Mouse (Mus musculus) ES-Bruce4 (cell line): Measurements from ENCODE around the gene Bcl2l15. TPM values are rescaled to one million over a fixed set of nuclear protein-coding genes. Genes with fewer than 3 reads are reported as not detected.
A peak's percentile ranks its signal among the peaks of the same experiment; 100 is the strongest.
"Not testable (repeated sequence)": the region's sequence is repeated elsewhere in the genome, so short reads cannot be mapped to it uniquely, and the experiment has no call there.

Experiments used
- H3K27ac ChIP-seq: 2 replicates; pipeline ENCODE4 v1.5.1; 2012; ENCODE audit warnings: low read length, inconsistent platforms; ENCODE audit not compliant: insufficient read depth
- H3K27me3 ChIP-seq: 2 replicates; pipeline ENCODE4 v1.6.1; 2012; ENCODE audit warnings: mild to moderate bottlenecking, low read length, inconsistent platforms; ENCODE audit not compliant: control insufficient read depth, poor library complexity, insufficient read depth, severe bottlenecking
- H3K36me3 ChIP-seq: 2 replicates; pipeline ENCODE4 v1.6.1; 2012; ENCODE audit warnings: inconsistent platforms, mild to moderate bottlenecking, low read length, moderate library complexity; ENCODE audit not compliant: control insufficient read depth, poor library complexity, insufficient read depth, severe bottlenecking
- H3K4me1 ChIP-seq: one replicate; pipeline ENCODE4 v1.8.1; 2011; ENCODE audit warnings: low read length; ENCODE audit not compliant: control insufficient read depth, insufficient read depth
- H3K4me3 ChIP-seq: 2 replicates; pipeline ENCODE4 v1.5.1; 2011; ENCODE audit warnings: low read depth, mild to moderate bottlenecking, low read length
- H3K9ac ChIP-seq: 2 replicates; pipeline ENCODE4 v1.6.1; 2012; ENCODE audit warnings: low read depth, mild to moderate bottlenecking, inconsistent platforms; ENCODE audit not compliant: poor library complexity, severe bottlenecking
- H3K9me3 ChIP-seq: replicated peaks from 2 replicates; pipeline ENCODE4 v1.6.1; 2012; ENCODE audit warnings: mild to moderate bottlenecking, low read length, inconsistent platforms; ENCODE audit not compliant: control insufficient read depth, poor library complexity, insufficient read depth, severe bottlenecking
- CTCF ChIP-seq: IDR thresholded peaks from one replicate; pipeline ENCODE4 v1.8.1; 2011; ENCODE audit warnings: low read depth, low read length
- EP300 ChIP-seq: IDR thresholded peaks from 2 replicates; pipeline ENCODE4 v1.6.1; 2011; ENCODE audit warnings: low read depth, low read length; ENCODE audit not compliant: insufficient read depth
- POLR2A ChIP-seq: IDR thresholded peaks from one replicate; pipeline ENCODE4 v1.8.1; 2011; ENCODE audit warnings: low read length; ENCODE audit not compliant: insufficient read depth
- polyA plus RNA-seq: library from polyadenylated mRNA; stranded (reverse); fragments of >200 nt; gene quantifications from 2 replicates; pipeline ENCODE4 v1.2.4, GENCODE M21; 2011; ENCODE audit warnings: low read depth; ENCODE audit not compliant: missing spikeins, insufficient read depth, insufficient read length

Gene Bcl2l15
- polyA plus RNA-seq, 1 experiment: not detected

DNA sequence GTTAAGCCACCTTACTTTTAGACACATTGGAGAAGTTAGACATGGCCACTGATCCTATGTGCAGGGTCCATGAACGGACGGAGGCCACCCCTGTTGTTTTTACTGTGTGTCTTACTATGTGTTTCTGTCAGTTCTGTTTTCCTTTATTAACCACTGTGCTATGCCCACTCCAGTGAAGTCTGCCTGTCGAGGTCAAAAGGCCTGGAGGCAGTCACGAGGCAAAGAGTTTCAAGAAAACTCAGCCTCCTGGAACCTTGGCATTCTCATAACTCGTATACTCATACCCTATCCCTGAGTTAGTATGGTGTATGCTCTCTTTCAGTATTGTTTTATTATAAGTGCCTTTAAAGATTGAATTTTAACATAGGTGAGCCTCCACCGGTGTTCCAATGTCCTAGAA lies 7.3 kb downstream of the Bcl2l15 start:
- H3K27ac ChIP-seq: peak overlapping the region; percentile 93
- no peaks in the 10 kb centered on the region; the same call in 1 of the 2 replicates for H3K36me3 ChIP-seq
- no peaks in the 10 kb centered on the region for H3K4me1 ChIP-seq
- TF ChIP-seq CTCF (no peak), EP300 (no peak), POLR2A (no peak)
- H3K9ac ChIP-seq: no peak overlapping the region
- H3K9me3 ChIP-seq: peaks cover 27% of the 10 kb centered on the region
- H3K27me3 ChIP-seq: no peaks in the 10 kb centered on the region
- H3K4me3 ChIP-seq: no peak overlapping the region

DNA sequence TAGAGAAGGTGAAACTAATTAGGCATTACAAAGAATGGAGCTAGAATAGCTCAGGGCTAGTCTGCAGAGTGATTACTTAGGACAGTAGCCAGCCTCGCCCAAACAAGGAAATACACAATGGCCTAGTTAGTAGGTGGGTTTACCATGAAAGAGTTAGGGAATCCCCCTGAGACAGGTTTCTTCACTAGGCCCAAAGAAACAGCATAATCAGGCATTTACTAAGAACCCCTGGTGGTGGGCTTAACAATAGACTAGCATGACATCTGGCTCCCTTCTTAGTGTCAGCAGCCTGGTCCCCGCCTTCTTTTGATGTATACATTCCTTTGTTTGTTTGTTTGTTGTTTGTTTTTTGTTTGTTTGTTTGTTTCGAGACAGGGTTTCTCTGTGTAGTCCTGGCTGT lies 7.8 kb downstream of the Bcl2l15 start:
- H3K4me3 ChIP-seq, H3K36me3 ChIP-seq, H3K9ac ChIP-seq, H3K27me3 ChIP-seq, H3K4me1 ChIP-seq: not testable (repeated sequence)
- Histone ChIP-seq H3K27ac (peak overlapping the region; percentile 96), H3K9me3 (peaks cover 27% of the 10 kb centered on the region)

DNA sequence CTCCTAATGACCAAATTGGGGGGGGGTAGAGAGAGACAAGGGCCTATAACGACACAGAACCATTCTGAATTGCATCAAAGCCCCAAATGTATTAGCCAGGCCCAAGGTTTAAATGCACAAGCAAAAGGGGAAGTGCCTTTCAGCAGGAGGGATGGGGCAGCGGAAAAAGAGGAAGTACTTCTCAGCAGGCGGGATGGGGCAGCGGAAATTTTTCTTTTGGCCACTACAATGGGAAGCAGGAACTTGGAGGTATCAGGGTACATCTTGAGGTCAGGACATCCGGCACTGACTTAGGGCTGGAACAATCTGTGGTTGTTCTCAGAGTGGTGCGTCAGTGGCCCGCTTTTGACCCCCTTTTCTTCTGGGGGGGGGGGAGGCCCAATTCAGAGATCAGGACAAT lies 8.5 kb downstream of the Bcl2l15 start:
- H3K4me1 ChIP-seq, H3K9ac ChIP-seq, H3K27me3 ChIP-seq, H3K36me3 ChIP-seq, H3K4me3 ChIP-seq: not testable (repeated sequence)
- Histone ChIP-seq H3K27ac (peak overlapping the region; percentile 96), H3K9me3 (peaks cover 27% of the 10 kb centered on the region)

DNA sequence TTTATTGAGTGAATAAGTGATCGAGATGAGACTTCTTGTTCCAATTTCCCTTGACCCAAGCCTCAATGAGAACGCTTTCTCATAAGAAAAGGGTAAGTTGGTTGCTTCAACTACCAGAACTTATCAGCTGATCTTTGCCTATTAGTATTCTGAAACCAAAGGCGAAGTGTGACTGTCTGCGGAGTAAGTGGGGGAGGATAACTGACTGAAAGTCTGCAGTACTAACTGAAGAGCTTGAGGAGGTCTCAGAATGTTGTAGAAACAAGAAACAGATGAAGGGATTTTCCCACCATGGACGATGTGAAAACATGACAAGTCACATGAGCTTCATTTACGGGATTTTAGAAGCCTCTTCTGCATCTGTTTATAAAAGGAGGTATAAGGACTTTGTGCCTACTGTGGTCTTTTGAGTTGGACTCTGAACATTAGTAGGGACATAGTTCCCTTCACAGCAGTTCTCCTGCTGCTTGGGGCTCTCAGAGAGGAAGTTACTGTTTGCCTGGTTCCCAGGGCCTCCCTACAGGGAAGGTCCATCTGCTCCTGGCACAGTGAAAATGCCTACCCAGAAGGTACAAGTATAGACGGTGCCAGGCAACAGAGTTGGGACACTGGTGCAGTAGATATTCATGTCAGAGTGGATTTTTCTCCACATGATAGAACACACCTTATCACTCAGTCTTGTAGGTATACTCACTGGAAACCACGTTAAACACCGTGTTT lies 18.4 kb downstream of the Bcl2l15 start:
- Histone ChIP-seq H3K36me3 (no peaks in the 10 kb centered on the region), H3K9ac (no peak overlapping the region), H3K27ac (no peak overlapping the region), H3K4me3 (no peak overlapping the region), H3K4me1 (no peaks in the 10 kb centered on the region), H3K9me3 (no peaks in the 10 kb centered on the region), H3K27me3 (peaks cover 1% of the 10 kb centered on the region; the same call in 1 of the 2 replicates)
- no peak for TF ChIP-seq POLR2A
- TF ChIP-seq CTCF: no peak
- no peak for TF ChIP-seq EP300

DNA sequence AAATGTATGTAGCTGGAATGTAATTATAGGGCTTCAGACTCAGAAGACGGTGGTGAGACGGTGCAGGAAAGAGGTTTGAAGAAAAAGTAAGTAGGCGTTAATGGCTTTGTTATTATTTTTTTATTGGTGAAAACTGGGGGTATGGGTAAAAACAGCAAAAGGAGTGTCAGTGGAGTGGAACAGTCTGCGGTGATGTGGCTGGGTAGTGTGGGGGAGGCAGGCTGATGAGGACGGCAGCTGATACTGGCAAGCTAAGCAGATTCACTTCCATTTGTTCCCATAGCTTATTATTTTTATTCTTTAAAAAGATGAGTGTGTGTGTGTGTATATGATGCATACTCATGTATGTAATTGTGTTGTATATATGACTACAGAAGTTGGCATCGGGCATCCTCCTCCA lies 19.1 kb downstream of the Bcl2l15 start:
- Histone ChIP-seq H3K9ac (no peak overlapping the region), H3K9me3 (no peaks in the 10 kb centered on the region), H3K36me3 (no peaks in the 10 kb centered on the region), H3K4me1 (no peaks in the 10 kb centered on the region), H3K27ac (no peak overlapping the region), H3K4me3 (no peak overlapping the region), H3K27me3 (peaks cover 1% of the 10 kb centered on the region; the same call in 1 of the 2 replicates)
- TF ChIP-seq EP300 (no peak), CTCF (no peak), POLR2A (no peak)

DNA sequence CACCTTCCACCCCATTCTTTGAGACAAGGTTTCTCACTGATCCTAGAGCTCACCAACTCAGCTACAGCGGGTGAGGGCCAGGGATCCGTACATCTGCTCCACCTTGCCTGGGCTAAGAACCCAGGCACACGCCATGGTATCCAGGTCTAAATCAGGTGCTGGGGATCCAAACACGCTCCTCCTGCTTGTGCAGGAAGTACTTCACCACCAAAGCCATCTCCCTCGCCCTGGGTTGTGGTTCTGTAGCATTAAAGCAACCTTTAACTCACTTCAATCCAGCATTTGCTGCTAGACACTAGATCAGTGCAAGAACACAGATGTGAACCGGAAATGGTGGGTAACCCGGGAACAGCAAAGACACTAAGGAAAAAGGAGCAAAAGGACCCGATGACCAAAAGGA lies 19.5 kb downstream of the Bcl2l15 start:
- no peaks in the 10 kb centered on the region for H3K4me1 ChIP-seq
- H3K27ac ChIP-seq: no peak overlapping the region
- no peak overlapping the region for H3K4me3 ChIP-seq
- H3K27me3 ChIP-seq: peaks cover 1% of the 10 kb centered on the region; the same call in 1 of the 2 replicates
- H3K36me3 ChIP-seq: no peaks in the 10 kb centered on the region
- TF ChIP-seq POLR2A (no peak), EP300 (no peak), CTCF (no peak)
- H3K9ac ChIP-seq: no peak overlapping the region
- no peaks in the 10 kb centered on the region for H3K9me3 ChIP-seq
